Mouse (Mus musculus): ENCODE measurements around the gene Blm. TPM values are rescaled to one million over a fixed set of nuclear protein-coding genes. Genes with fewer than 3 reads are reported as not detected.

Gene Blm
- 14.5 and 15.3 TPM in 2 replicates for polyA plus RNA-seq (2015; fragmentation: Nextera tagmentation; extraction: Ambion mirVana)

DNA sequence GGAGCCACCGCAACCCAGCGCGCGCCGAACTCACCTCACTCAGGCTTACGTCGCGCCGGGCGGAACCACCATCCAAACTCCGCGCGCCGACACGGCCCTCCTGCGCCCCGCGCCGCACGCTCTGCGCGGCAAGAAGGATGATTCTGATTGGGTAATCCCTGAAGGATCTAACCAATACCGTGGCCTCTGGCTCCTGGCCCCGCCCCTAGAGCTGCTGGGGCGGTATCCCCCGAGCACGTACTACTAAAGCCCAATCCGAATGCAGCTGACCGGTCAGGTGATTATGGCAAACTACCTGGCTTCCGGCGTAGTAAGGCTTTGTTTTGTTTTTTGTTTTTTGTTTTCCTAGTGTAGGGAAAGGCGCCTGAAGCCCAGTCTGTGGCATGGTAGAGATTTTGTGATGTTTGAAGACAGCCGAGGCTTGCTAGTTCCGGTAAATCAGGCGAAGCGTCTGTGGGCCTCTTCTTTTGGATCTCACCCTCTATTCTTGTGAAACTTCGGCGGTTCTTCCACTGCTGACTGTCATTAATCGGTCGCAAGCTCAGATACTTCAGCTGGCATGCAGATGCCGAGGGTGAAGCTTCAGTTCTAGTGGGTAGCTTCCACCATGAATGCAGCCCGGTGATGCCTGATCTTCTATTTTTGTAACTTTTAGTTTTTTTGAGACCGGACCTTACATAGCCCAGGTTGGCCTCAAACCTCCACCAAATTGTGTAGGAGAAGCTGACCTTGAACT, at the start of gene Blm:
TSS of gene Blm (minus strand) at position 111 of the 736 bp plus-strand sequence.
- H3K36me3 ChIP-seq (ENCODE audit: control insufficient read depth, insufficient read depth) = no peaks in the 10 kb centered on the region
- WGBS = under 1% methylated on average over 43 of the region's 43 CpGs
- no peaks in the 10 kb centered on the region for H3K9me3 ChIP-seq (replicated peaks; ENCODE audit: control insufficient read depth, low read length)
- peak; percentile 100 for ATAC-seq (replicated peaks; ENCODE audit: extremely low read depth, insufficient read depth, low FRiP score)
- peak within 1 kb of the TSS; percentile 88 for H3K27ac ChIP-seq (ENCODE audit: low read length)
- H3K4me2 ChIP-seq (ENCODE audit: low read depth, low read length) = peak within 1 kb of the TSS; percentile 93
- H3K4me3 ChIP-seq (ENCODE audit: low read length) = peak within 1 kb of the TSS; percentile 89
- H3K27me3 ChIP-seq (ENCODE audit: control insufficient read depth, insufficient read depth, low read length) = no peaks in the 10 kb centered on the region
- H3K4me1 ChIP-seq (ENCODE audit: control insufficient read depth, insufficient read depth, low read length) = peaks cover 9% of the 10 kb centered on the region
- peak within 1 kb of the TSS; percentile 89 for H3K9ac ChIP-seq (ENCODE audit: low read length)

DNA sequence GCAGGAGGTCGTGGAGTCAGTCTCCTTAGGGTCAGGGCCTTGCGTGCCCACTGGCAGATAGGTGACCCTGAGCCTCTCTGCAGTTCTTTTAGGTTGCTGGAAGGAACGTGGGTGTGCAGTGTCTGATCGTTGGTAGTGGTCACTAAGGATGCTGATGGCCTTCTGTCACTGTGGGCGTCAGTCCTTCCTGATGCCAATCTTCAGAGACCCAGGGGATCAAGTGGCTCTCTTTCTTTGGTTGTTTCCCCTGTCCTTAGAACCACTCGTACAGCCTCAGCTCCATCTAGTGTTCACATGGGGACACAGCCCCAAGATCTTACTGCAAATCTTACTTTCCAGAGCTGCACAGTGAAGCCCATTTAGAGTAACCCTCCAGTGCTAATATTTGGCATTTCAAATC, 49.1 kb upstream of the Blm start:
- Histone ChIP-seq H3K9me3 (replicated peaks; ENCODE audit: control insufficient read depth, low read length) (no peaks in the 10 kb centered on the region), H3K9ac (ENCODE audit: low read length) (no peak overlapping the region), H3K36me3 (ENCODE audit: control insufficient read depth, insufficient read depth) (peaks cover 5% of the 10 kb centered on the region), H3K27me3 (ENCODE audit: control insufficient read depth, insufficient read depth, low read length) (no peaks in the 10 kb centered on the region), H3K27ac (ENCODE audit: low read length) (no peak overlapping the region), H3K4me2 (ENCODE audit: low read depth, low read length) (no peak overlapping the region), H3K4me3 (ENCODE audit: low read length) (no peak overlapping the region), H3K4me1 (ENCODE audit: control insufficient read depth, insufficient read depth, low read length) (peaks cover 19% of the 10 kb centered on the region)
- WGBS = 36% methylated on average over 6 of the region's 6 CpGs
- no peak; the same call in 1 of the 2 replicates for ATAC-seq (replicated peaks; ENCODE audit: extremely low read depth, insufficient read depth, low FRiP score)

DNA sequence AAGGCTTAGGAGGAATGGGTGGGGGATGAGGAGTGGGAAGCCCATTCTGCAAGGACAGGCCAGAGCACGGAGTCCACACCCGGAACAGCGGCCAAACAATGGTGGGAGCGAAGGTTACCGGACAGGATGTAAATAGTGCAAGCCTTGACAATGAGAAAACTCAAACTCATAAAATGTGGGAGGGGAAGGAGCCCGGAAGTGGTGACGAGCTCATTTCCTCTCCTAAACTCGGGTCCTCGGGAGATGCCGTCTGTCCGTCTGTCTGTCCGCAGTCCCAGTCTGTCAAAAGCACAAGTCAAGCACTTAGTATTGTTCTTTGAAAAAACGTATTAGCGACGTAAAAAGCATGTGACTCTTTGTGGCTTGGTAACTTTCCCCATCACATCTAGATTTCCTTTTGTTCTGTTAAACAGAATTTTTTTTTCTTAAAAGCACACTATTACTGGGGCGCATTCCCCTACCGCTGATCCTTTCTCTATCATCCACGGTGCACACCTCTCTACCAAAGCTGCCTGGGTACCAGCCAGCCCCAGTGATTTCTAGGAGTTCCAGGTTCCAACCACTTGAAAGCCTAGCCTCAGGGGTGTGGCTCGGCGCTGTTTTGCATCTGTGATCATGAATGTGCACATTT, 48.0 kb upstream of the Blm start:
- peak; percentile 63; the same call in 1 of the 2 replicates for ATAC-seq (replicated peaks; ENCODE audit: extremely low read depth, insufficient read depth, low FRiP score)
- H3K4me2 ChIP-seq (ENCODE audit: low read depth, low read length) = peak overlapping the region; percentile 42
- 47% methylated on average over 20 of the region's 20 CpGs for WGBS

DNA sequence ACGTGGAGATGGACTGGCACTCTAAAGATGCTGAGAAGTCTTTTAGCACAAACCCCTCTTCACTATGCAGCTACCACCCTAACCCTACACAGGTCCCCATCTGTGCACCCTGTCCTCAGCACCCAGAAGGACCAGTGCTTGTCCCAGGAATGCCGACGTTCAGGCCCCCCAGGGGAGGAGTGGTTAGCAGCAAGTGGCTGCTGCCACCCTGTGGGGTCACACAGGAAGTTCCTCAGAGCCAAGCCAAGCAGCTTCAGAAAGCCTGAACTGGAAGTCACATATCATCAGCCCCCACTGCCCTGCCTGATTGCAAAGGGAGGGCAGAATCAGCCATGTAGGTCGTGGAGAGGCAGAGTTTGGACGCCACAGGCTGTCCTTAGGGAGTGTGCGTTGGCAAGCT, 45.4 kb upstream of the Blm start:
- Histone ChIP-seq H3K4me3 (ENCODE audit: low read length) (no peak overlapping the region), H3K36me3 (ENCODE audit: control insufficient read depth, insufficient read depth) (no peaks in the 10 kb centered on the region), H3K4me2 (ENCODE audit: low read depth, low read length) (no peak overlapping the region), H3K4me1 (ENCODE audit: control insufficient read depth, insufficient read depth, low read length) (peaks cover 10% of the 10 kb centered on the region), H3K9ac (ENCODE audit: low read length) (peak overlapping the region; percentile 51; the same call in 1 of the 2 replicates), H3K27ac (ENCODE audit: low read length) (no peak overlapping the region), H3K9me3 (replicated peaks; ENCODE audit: control insufficient read depth, low read length) (no peaks in the 10 kb centered on the region), H3K27me3 (ENCODE audit: control insufficient read depth, insufficient read depth, low read length) (no peaks in the 10 kb centered on the region)
- 17% methylated on average over 6 of the region's 6 CpGs for WGBS
- ATAC-seq (replicated peaks; ENCODE audit: extremely low read depth, insufficient read depth, low FRiP score) = no peak

More for the DNA sequence above, 48.0 kb upstream of the Blm start:
- Histone ChIP-seq H3K9ac (ENCODE audit: low read length) (0 out of 2 replicates have a peak overlapping the region, but pooled peaks have one; percentile 42), H3K4me1 (ENCODE audit: control insufficient read depth, insufficient read depth, low read length) (peaks cover 19% of the 10 kb centered on the region), H3K27me3 (ENCODE audit: control insufficient read depth, insufficient read depth, low read length) (no peaks in the 10 kb centered on the region), H3K27ac (ENCODE audit: low read length) (peak overlapping the region; percentile 63), H3K4me3 (ENCODE audit: low read length) (peak overlapping the region; percentile 12; the same call in 1 of the 2 replicates), H3K9me3 (replicated peaks; ENCODE audit: control insufficient read depth, low read length) (no peaks in the 10 kb centered on the region), H3K36me3 (ENCODE audit: control insufficient read depth, insufficient read depth) (no peaks in the 10 kb centered on the region)

DNA sequence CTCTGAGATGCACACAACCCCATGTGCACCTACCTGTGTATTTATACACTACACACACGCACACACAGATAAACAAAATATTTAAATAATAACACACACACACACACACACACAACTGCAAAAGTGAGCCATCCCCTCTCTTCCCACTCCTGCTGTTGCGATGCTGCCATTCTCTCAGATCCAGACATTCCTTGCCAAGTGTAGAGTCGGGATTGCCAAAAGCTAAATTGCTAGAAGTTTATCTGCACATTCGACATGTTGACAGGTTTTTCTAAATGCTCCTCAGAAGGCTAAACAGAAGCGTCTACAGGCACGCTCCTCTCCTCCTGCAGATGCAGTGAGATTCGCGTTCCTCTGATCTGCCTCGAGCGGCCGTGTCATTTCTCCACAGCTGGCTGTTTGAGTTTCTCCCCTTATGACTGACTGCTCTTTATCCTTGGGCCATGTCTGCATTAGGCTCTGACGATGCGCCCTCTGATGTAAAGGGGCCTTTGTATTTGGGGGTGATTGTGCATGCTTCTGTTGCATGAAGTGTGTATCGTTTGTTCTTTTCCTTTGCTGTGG, 42.6 kb upstream of the Blm start:
- WGBS = 50% methylated on average over 14 of the region's 14 CpGs
- no peaks in the 10 kb centered on the region for H3K27me3 ChIP-seq (ENCODE audit: control insufficient read depth, insufficient read depth, low read length)
- no peak overlapping the region for H3K27ac ChIP-seq (ENCODE audit: low read length)

DNA sequence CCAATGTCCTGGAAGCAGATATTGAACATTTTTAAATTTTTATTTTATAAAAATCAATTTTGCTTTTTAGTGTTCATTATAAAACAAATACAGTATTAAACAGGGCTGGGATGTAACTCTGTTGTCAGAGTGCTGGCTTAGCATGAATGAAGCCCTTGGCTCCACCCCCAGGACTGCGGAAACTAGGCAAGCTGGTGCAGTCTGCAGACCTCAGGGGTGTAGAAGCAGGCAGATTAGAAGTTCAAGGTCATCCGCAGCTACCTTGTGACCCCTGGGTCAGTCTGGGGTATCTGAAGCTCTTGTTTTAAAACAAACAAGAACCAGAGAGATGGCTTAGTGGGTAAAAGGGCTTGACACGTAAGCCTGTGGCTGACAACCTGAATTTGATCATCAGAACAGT, 41.7 kb upstream of the Blm start:
- peaks cover 10% of the 10 kb centered on the region for H3K4me1 ChIP-seq (ENCODE audit: control insufficient read depth, insufficient read depth, low read length)
- H3K27me3 ChIP-seq (ENCODE audit: control insufficient read depth, insufficient read depth, low read length) = no peaks in the 10 kb centered on the region; the same call in 1 of the 2 replicates
- no peak for ATAC-seq (replicated peaks; ENCODE audit: extremely low read depth, insufficient read depth, low FRiP score)
- no peak overlapping the region for H3K4me2 ChIP-seq (ENCODE audit: low read depth, low read length)
- no peak overlapping the region for H3K27ac ChIP-seq (ENCODE audit: low read length)
- H3K36me3 ChIP-seq (ENCODE audit: control insufficient read depth, insufficient read depth) = no peaks in the 10 kb centered on the region
- no peak overlapping the region for H3K9ac ChIP-seq (ENCODE audit: low read length)
- H3K4me3 ChIP-seq (ENCODE audit: low read length) = no peak overlapping the region
- H3K9me3 ChIP-seq (replicated peaks; ENCODE audit: control insufficient read depth, low read length) = no peaks in the 10 kb centered on the region
- WGBS = 69% methylated on average over 3 of the region's 3 CpGs

More for the DNA sequence above, 42.6 kb upstream of the Blm start:
- Histone ChIP-seq H3K4me3 (ENCODE audit: low read length) (no peak overlapping the region), H3K4me2 (ENCODE audit: low read depth, low read length) (no peak overlapping the region), H3K9ac (ENCODE audit: low read length) (no peak overlapping the region), H3K36me3 (ENCODE audit: control insufficient read depth, insufficient read depth) (no peaks in the 10 kb centered on the region), H3K4me1 (ENCODE audit: control insufficient read depth, insufficient read depth, low read length) (peaks cover 10% of the 10 kb centered on the region), H3K9me3 (replicated peaks; ENCODE audit: control insufficient read depth, low read length) (no peaks in the 10 kb centered on the region)
- ATAC-seq (replicated peaks; ENCODE audit: extremely low read depth, insufficient read depth, low FRiP score) = no peak

DNA sequence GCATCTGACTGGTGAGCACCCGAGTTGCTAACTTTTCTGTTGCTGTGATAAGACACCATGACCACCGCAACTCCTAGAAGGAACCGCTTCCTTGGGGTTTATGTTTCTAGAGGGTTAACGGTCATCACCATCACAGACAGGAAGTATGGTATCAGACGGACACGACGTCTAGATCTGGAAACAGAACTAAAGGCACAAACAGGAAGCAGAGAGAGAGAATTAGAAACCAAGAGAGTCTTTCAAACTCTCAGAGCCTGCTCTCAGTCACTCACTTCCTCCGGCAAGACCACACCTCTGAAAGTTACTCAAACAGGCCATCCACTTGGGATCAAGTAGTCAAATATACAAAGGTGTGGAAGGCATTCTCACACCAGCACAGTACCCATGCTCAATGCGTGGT, 40.8 kb upstream of the Blm start:
- Histone ChIP-seq H3K4me1 (ENCODE audit: control insufficient read depth, insufficient read depth, low read length) (peaks cover 10% of the 10 kb centered on the region), H3K27ac (ENCODE audit: low read length) (no peak overlapping the region), H3K4me2 (ENCODE audit: low read depth, low read length) (no peak overlapping the region), H3K36me3 (ENCODE audit: control insufficient read depth, insufficient read depth) (no peaks in the 10 kb centered on the region), H3K27me3 (ENCODE audit: control insufficient read depth, insufficient read depth, low read length) (no peaks in the 10 kb centered on the region; the same call in 1 of the 2 replicates), H3K9ac (ENCODE audit: low read length) (no peak overlapping the region), H3K4me3 (ENCODE audit: low read length) (no peak overlapping the region), H3K9me3 (replicated peaks; ENCODE audit: control insufficient read depth, low read length) (no peaks in the 10 kb centered on the region)
- no peak for ATAC-seq (replicated peaks; ENCODE audit: extremely low read depth, insufficient read depth, low FRiP score)
- WGBS = 72% methylated on average over 9 of the region's 9 CpGs

DNA sequence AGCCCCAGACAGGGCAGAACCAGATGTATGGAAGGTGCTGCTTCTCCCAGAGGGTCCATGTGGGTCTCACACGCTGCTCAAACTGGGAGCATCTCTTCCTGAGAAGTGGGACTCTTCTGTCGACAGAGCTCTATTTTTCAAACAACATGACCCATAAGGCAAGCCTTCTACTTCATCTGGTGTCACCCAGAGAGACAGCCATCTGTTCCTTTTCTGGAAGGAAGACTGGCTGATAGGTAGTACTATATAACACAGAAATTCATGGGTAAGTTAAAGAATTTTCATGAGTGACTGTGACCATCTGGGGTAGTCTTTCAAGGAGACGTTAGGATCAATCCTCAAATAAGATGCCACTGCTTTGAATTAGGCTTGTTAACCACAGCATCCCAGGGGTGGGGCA, 38.2 kb upstream of the Blm start:
- H3K36me3 ChIP-seq (ENCODE audit: control insufficient read depth, insufficient read depth) = no peaks in the 10 kb centered on the region
- ATAC-seq (replicated peaks; ENCODE audit: extremely low read depth, insufficient read depth, low FRiP score) = no peak
- 58% methylated on average over 3 of the region's 3 CpGs for WGBS
- no peak overlapping the region for H3K4me2 ChIP-seq (ENCODE audit: low read depth, low read length)
- no peaks in the 10 kb centered on the region; the same call in 1 of the 2 replicates for H3K27me3 ChIP-seq (ENCODE audit: control insufficient read depth, insufficient read depth, low read length)
- no peak overlapping the region for H3K9ac ChIP-seq (ENCODE audit: low read length)
- peaks cover 6% of the 10 kb centered on the region; the same call in 1 of the 2 replicates for H3K4me1 ChIP-seq (ENCODE audit: control insufficient read depth, insufficient read depth, low read length)
- no peaks in the 10 kb centered on the region for H3K9me3 ChIP-seq (replicated peaks; ENCODE audit: control insufficient read depth, low read length)
- no peak overlapping the region for H3K27ac ChIP-seq (ENCODE audit: low read length)
- H3K4me3 ChIP-seq (ENCODE audit: low read length) = no peak overlapping the region

DNA sequence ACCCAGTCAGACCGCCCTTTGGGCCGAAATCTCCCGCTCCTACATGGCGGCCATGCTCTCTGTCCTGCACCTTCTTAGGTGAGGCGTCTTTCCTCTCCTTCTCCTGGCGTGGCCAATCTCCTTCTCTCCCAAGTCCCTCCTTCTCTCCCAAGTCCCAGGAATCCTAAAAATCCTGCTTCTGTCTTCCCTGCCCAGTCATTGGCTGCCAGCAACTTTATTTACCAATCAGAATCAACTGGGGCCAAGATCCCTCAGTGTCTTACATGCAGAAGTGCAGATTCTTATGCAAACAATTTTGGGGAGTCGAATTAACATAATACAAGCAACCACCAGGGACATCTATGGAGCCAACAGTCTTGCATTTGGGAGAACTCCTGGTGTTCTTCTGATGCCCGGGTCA, 33.1 kb upstream of the Blm start:
- no peak overlapping the region for H3K4me2 ChIP-seq (ENCODE audit: low read depth, low read length)
- WGBS = 82% methylated on average over 8 of the region's 8 CpGs
- H3K9me3 ChIP-seq (replicated peaks; ENCODE audit: control insufficient read depth, low read length) = no peaks in the 10 kb centered on the region
- no peaks in the 10 kb centered on the region for H3K4me1 ChIP-seq (ENCODE audit: control insufficient read depth, insufficient read depth, low read length)
- H3K4me3 ChIP-seq (ENCODE audit: low read length) = no peak overlapping the region
- no peaks in the 10 kb centered on the region; the same call in 1 of the 2 replicates for H3K27me3 ChIP-seq (ENCODE audit: control insufficient read depth, insufficient read depth, low read length)
- H3K36me3 ChIP-seq (ENCODE audit: control insufficient read depth, insufficient read depth) = no peaks in the 10 kb centered on the region
- H3K27ac ChIP-seq (ENCODE audit: low read length) = no peak overlapping the region
- H3K9ac ChIP-seq (ENCODE audit: low read length) = no peak overlapping the region
- ATAC-seq (replicated peaks; ENCODE audit: extremely low read depth, insufficient read depth, low FRiP score) = no peak
